Mouse (Mus musculus) kidney, embryonic 15.5 days (tissue): Measurements from ENCODE around the gene Slc22a12. TPM values are rescaled to one million over a fixed set of nuclear protein-coding genes. Genes with fewer than 3 reads are reported as not detected.

ENCODE experiments used
- ATAC-seq: fragments of 200-750 bp; cut with Nextera tagmentation; replicated peaks from 2 replicates; pipeline ENCODE4 v1.8.0; 2017; ENCODE audit warnings: moderate TSS enrichment; ENCODE audit not compliant: low FRiP score
- H3K27ac ChIP-seq: fragments of 300-500 bp; sonication (generic); 2 replicates; pipeline ENCODE4 v1.5.1; 2015; ENCODE audit warnings: mild to moderate bottlenecking, inconsistent platforms
- H3K27me3 ChIP-seq: fragments of 300-500 bp; sonication (generic); 2 replicates; pipeline ENCODE4 v1.6.1; 2015; ENCODE audit warnings: inconsistent platforms
- H3K36me3 ChIP-seq: fragments of 300-500 bp; sonication (generic); 2 replicates; pipeline ENCODE4 v1.6.1; 2015; ENCODE audit warnings: inconsistent platforms
- H3K4me1 ChIP-seq: fragments of 300-500 bp; sonication (generic); 2 replicates; pipeline ENCODE4 v1.6.1; 2015; ENCODE audit warnings: inconsistent platforms
- H3K4me2 ChIP-seq: fragments of 300-500 bp; sonication (generic); 2 replicates; pipeline ENCODE4 v1.6.1; 2015; ENCODE audit warnings: moderate library complexity, mild to moderate bottlenecking, inconsistent platforms
- H3K4me3 ChIP-seq: fragments of 300-500 bp; sonication (generic); replicated peaks from 2 replicates; pipeline ENCODE4 v1.5.1; 2015; ENCODE audit warnings: mild to moderate bottlenecking, inconsistent platforms
- H3K9ac ChIP-seq: fragments of 300-500 bp; sonication (generic); 2 replicates; pipeline ENCODE4 v1.6.1; 2015; ENCODE audit warnings: mild to moderate bottlenecking, inconsistent platforms
- H3K9me3 ChIP-seq: fragments of 300-500 bp; sonication (generic); replicated peaks from 2 replicates; pipeline ENCODE4 v1.6.1; 2016; ENCODE audit warnings: inconsistent platforms
- WGBS: fragments of 180-500 bp; shearing (Covaris S2); methylation state at CpG from one replicate; pipeline ENCODE4 v1.1.7; 2015; ENCODE audit warnings: mixed read lengths; 5-methylcytosine and 5-hydroxymethylcytosine counted together
- polyA plus RNA-seq: library from polyadenylated mRNA; unstranded; fragments of >200 nt; fragmentation: Nextera tagmentation; extraction: Ambion mirVana; gene quantifications from 2 replicates; pipeline ENCODE4 v1.2.1, GENCODE M21; 2015

The Slc22a12 gene
- polyA plus RNA-seq, 1 experiment from 2014 or later = 16.3 TPM

DNA sequence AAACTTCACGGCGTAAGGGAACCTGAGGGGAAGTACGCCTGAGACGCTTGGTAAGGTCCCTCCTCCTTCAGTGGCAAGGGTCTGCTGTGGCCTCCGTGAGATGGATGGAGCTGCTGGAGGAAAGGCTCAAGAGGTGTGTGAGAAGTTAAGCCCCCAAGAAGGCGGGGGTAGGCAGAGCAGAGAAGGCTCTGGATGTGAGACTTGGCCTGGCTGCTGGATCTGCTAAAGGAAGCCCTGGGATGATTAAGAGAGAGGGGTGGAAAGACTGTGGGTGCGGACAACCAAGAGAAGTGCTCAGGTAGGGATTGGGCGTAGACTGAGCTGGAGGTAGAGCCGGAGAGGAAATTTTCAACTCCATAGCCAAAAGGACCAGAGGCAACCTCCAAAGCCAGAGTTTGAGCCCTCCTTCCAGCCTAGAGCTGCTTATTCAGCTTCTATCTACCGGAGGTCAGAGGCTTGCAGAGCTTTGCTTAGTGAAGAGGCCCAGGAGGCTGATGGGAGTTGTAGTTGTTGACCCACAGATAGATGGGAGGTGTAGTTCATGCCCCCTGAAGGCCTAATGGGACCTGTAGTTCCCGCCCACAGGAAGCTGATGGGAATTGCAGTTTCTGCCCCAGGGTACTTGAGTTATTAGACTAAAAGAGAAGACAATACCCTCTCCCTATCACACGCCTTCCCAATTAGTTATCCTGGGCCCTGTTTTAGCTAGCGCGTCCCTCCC is 13.4 kb downstream of the Slc22a12 start:
- Histone ChIP-seq H3K4me3 (no peak overlapping the region), H3K36me3 (no peaks in the 10 kb centered on the region), H3K9me3 (no peaks in the 10 kb centered on the region), H3K4me1 (peaks cover 71% of the 10 kb centered on the region), H3K27me3 (peaks cover 39% of the 10 kb centered on the region), H3K4me2 (peak overlapping the region; percentile 47), H3K9ac (no peak overlapping the region), H3K27ac (peak overlapping the region; percentile 56)
- WGBS = 50% methylated on average over 14 of the region's 14 CpGs
- ATAC-seq = peak; percentile 22; the same call in 1 of the 2 replicates

DNA sequence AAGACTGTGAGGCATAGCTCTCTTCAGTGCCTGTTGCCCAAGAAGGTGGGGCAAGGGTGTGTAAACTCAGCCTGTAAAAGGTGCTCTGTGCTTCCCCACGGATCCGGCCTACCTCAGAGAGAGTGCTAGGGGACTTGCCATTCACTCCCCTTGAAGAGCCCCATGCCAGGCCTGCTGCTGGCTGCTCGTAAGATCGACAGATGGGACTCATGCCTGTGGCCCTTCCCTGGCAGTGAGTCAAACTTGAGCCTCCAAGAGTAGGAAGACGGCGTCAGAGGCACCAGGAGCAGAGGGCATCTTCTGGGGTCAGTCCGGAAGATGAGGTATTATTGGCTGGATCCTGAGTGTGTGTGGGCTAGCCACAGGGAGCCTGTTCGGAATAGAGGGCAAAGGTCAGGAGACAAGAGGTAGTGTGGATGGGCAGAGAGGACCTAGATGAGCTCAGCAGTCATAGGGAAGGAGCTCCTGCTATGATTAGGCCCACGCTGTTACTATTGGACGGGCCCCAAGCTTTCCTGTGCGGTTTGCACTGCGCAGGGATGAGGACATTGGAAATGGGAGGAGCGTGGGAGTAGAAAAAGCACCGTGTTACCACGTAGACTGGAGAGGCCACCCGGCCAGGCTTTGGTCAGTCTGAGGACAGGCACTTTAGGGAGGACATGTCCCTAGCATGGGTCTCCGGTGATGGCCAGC is 14.8 kb downstream of the Slc22a12 start:
- H3K9me3 ChIP-seq = no peaks in the 10 kb centered on the region
- H3K4me2 ChIP-seq = no peak overlapping the region; the same call in 1 of the 2 replicates
- 64% methylated on average over 17 of the region's 17 CpGs for WGBS
- no peaks in the 10 kb centered on the region for H3K36me3 ChIP-seq
- H3K9ac ChIP-seq = no peak overlapping the region
- peak overlapping the region; percentile 46 for H3K27ac ChIP-seq
- H3K4me3 ChIP-seq = no peak overlapping the region
- no peak for ATAC-seq
- peaks cover 70% of the 10 kb centered on the region for H3K4me1 ChIP-seq
- peaks cover 24% of the 10 kb centered on the region for H3K27me3 ChIP-seq

DNA sequence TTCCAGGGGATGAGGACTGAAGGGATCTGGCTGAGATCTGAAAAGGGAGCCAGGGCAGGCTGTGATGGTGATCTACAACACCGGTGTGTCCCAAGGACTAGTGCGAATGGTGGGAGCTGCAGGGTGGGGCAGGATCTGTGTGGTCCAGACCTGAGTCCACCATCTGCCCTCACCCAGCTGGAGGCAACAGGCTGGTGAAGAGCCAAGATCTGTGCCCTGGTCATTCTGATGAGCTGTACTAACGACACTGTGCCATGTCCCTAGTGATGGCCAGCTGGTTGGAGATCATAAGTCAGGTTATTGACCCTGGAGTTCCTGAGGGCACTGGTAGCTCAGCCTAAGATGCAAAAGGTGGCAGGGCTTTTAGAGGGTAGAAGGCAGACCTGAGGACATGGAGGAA is 15.4 kb downstream of the Slc22a12 start:
- H3K4me2 ChIP-seq = no peak overlapping the region
- no peaks in the 10 kb centered on the region for H3K9me3 ChIP-seq
- H3K27me3 ChIP-seq = peaks cover 19% of the 10 kb centered on the region
- peak overlapping the region; percentile 46; the same call in 1 of the 2 replicates for H3K27ac ChIP-seq
- H3K36me3 ChIP-seq = no peaks in the 10 kb centered on the region
- no peak overlapping the region for H3K9ac ChIP-seq
- no peak overlapping the region for H3K4me3 ChIP-seq
- peaks cover 64% of the 10 kb centered on the region for H3K4me1 ChIP-seq
- no peak for ATAC-seq
- 75% methylated on average over 3 of the region's 3 CpGs for WGBS

DNA sequence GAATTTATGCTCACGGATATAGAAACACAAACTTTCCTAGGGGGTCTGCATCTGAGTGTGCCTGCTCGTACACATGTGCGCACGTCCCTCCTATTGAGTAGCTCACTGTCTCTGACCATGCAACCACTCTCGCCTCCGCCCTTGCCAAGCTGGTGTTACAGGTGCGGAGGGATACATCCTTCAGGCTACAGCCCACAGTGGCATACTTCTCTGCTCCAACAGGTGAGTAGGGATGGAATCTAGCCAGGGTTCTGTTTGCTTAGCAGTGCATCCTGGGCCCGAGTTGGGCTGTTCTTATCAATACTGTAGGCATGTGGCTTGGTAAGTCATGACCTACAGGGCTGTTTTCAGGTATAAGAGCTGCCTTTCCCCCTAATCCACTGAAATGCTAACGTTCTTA is 16.8 kb downstream of the Slc22a12 start:
- H3K4me1 ChIP-seq = peaks cover 50% of the 10 kb centered on the region
- no peak overlapping the region for H3K27ac ChIP-seq
- H3K9me3 ChIP-seq = no peaks in the 10 kb centered on the region
- H3K27me3 ChIP-seq = peaks cover 4% of the 10 kb centered on the region; the same call in 1 of the 2 replicates
- H3K36me3 ChIP-seq = no peaks in the 10 kb centered on the region
- 89% methylated on average over 9 of the region's 9 CpGs for WGBS
- no peak overlapping the region for H3K9ac ChIP-seq
- no peak overlapping the region for H3K4me3 ChIP-seq
- H3K4me2 ChIP-seq = no peak overlapping the region
- ATAC-seq = no peak

DNA sequence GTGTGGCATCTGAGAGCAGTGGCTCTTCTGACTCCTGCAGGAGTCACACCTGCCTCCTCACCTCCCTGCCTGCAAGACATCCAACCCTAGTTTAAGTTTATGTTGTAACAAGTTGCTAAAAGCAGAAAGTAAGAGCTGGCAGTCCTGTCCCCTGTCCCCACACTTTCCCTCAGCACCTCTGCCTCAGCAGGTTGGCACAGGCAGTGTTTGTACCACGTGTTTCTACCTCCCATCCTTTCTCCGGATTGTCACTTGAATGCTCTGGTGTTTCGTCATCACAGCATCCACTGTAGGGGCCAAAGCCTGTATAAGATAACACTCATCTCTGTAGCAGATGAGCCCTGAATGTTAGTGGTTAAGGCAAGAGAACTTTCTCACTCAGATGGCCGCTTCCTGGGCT is 17.8 kb downstream of the Slc22a12 start:
- Histone ChIP-seq H3K27me3 (0 out of 2 replicates have a peak, but pooled peaks cover 1% of the 10 kb centered on the region), H3K27ac (no peak overlapping the region), H3K4me1 (peaks cover 42% of the 10 kb centered on the region), H3K36me3 (no peaks in the 10 kb centered on the region), H3K9me3 (no peaks in the 10 kb centered on the region), H3K4me2 (no peak overlapping the region), H3K9ac (no peak overlapping the region), H3K4me3 (no peak overlapping the region)
- no peak for ATAC-seq
- whole genome bisulfite sequencing = 75% methylated on average over 4 of the region's 4 CpGs

DNA sequence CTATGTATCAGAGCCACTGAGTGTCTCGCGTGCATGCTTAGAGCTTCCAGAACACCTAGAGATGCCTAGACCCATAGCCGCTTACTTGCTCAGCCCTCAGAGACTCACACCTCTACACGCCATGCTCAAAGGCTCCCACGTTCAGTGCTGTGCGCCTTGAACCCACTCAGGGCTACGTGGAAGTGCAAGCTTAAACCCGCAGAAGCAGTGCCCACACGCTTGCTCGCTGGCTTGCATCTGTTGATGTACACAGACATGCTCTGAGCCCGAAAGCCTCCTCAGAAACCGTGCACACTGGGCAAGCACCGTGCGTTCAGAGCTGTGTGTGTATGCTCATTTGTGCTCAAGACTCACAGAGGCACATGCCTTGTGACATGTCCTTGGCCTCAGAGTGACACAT is 20.5 kb downstream of the Slc22a12 start:
- Histone ChIP-seq H3K9ac (no peak overlapping the region), H3K27me3 (no peaks in the 10 kb centered on the region), H3K4me2 (no peak overlapping the region), H3K4me1 (peaks cover 26% of the 10 kb centered on the region), H3K4me3 (no peak overlapping the region), H3K9me3 (no peaks in the 10 kb centered on the region), H3K27ac (no peak overlapping the region), H3K36me3 (no peaks in the 10 kb centered on the region)
- 88% methylated on average over 14 of the region's 14 CpGs for WGBS
- ATAC-seq = no peak

DNA sequence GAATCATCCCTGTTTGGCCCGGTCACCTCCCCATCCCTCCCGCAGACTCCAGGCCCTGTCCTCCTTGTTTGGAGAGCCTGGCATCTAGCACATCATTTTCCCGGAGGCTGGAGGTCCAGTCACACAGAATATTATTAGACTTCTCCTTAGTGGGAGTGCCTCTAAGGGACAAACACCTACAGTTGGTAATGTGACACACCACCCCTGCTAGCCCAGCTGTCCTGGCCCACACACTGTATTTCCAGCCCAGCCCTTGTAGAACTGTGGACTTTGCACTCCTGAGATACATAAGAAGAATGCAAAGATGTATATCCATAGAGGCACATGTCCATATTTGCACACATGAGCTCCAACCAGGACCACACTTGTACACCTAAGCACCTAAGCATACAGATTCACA is 21.2 kb downstream of the Slc22a12 start:
- no peaks in the 10 kb centered on the region for H3K27me3 ChIP-seq
- H3K4me1 ChIP-seq = peaks cover 26% of the 10 kb centered on the region
- no peaks in the 10 kb centered on the region for H3K36me3 ChIP-seq
- no peaks in the 10 kb centered on the region for H3K9me3 ChIP-seq
- ATAC-seq = no peak
- H3K4me3 ChIP-seq = no peak overlapping the region
- H3K9ac ChIP-seq = no peak overlapping the region
- 54% methylated on average over 3 of the region's 3 CpGs for WGBS
- no peak overlapping the region for H3K4me2 ChIP-seq
- H3K27ac ChIP-seq = no peak overlapping the region

DNA sequence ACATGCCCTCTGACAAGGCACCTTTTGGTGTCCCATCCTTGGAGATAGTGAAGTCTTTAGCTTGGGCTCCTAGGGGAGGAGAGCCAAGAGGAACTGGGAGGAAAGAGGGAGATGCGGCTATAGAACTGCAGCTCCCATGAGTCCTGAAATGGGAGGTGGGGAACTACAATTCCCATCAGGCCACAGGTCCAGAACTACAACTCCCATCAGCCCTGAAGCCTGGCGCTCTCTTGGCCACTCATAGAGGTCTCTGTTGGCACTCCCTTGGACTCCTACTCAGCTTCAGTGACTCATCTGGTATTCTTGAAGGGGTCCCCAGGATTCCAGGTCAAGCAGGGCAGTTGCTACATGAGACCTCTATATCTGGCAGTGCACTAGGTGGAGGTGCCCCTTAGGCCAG is 23.3 kb downstream of the Slc22a12 start:
- Histone ChIP-seq H3K4me3 (no peak overlapping the region), H3K4me1 (peaks cover 20% of the 10 kb centered on the region), H3K27ac (no peak overlapping the region), H3K36me3 (no peaks in the 10 kb centered on the region), H3K9me3 (no peaks in the 10 kb centered on the region), H3K4me2 (no peak overlapping the region), H3K9ac (no peak overlapping the region), H3K27me3 (peaks cover 5% of the 10 kb centered on the region)
- WGBS = 68% methylated on average over 2 of the region's 2 CpGs
- ATAC-seq = no peak; the same call in 1 of the 2 replicates

DNA sequence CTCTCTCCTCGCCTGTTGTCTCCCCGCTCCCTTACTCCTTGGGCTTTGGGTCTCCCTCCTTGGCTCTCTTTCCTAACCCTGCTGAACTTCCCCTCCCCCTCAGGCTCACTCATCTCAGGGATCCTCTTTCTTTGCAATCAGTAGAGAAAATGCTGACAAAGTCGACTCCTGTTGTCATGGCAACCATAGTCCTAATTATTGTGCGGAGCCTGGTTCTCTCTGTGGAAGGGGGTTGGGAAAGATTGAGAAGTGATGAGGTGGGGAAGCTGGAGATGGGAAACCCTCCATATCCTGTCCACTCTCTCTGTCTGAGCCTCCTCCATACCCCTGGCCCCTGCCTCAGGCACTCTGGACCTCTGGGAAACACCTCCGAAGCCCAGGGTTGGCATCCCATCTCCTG is 24.2 kb downstream of the Slc22a12 start:
- no peak overlapping the region for H3K4me3 ChIP-seq
- H3K27me3 ChIP-seq = peaks cover 13% of the 10 kb centered on the region
- no peak overlapping the region for H3K4me2 ChIP-seq
- no peak overlapping the region for H3K9ac ChIP-seq
- 54% methylated on average over 5 of the region's 5 CpGs for WGBS
- peaks cover 20% of the 10 kb centered on the region for H3K4me1 ChIP-seq
- no peaks in the 10 kb centered on the region for H3K9me3 ChIP-seq
- H3K27ac ChIP-seq = no peak overlapping the region
- no peaks in the 10 kb centered on the region for H3K36me3 ChIP-seq
- no peak for ATAC-seq

DNA sequence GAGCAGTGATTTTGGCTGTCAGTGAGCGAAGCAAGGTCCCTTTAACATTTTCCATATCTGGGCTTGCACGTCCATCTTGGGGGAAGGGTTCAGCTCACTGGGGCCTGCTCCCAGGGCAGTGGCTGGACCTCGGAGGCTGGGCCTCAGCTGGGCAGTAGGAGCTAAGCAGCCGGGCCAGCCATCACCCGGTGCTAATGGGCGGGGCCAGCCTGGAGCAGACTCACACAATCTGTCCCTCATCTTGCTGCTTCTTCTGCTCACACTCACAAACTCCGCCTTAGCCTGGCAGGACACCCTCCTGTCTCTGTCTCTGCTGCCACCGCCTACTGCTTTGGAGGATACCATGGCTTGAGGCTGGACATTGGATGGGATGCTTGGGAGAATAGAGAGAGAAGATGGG is 26.7 kb downstream of the Slc22a12 start:
- Histone ChIP-seq H3K9ac (no peak overlapping the region), H3K4me3 (no peak overlapping the region), H3K9me3 (no peaks in the 10 kb centered on the region), H3K4me1 (peaks cover 30% of the 10 kb centered on the region), H3K4me2 (no peak overlapping the region), H3K27ac (no peak overlapping the region), H3K36me3 (no peaks in the 10 kb centered on the region), H3K27me3 (peaks cover 37% of the 10 kb centered on the region)
- WGBS = 63% methylated on average over 8 of the region's 8 CpGs
- ATAC-seq = no peak

DNA sequence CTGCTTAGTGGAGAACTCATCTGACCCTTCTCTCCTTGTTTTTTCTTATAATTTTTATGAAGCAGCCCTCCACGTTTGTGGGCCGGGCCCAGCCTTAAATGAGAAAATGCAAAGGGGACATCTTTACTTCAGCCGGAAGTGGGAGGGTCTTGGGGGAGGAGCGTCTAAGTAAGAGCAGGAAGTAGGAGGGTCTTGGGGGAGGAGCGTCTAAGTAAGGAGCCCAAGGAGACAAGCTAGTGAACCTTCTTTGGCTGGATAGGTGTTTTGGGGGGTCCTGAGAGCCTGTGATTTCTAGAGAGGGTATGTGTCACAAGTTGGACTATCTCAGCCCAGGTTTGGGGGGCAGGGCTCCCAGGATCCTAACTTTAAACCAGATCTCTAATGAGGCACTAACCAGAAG is 27.4 kb downstream of the Slc22a12 start:
- WGBS = 65% methylated on average over 5 of the region's 5 CpGs
- peaks cover 30% of the 10 kb centered on the region for H3K4me1 ChIP-seq
- H3K9me3 ChIP-seq = no peaks in the 10 kb centered on the region
- no peak overlapping the region for H3K4me3 ChIP-seq
- H3K27ac ChIP-seq = no peak overlapping the region
- ATAC-seq = no peak
- no peak overlapping the region for H3K4me2 ChIP-seq
- no peak overlapping the region for H3K9ac ChIP-seq
- peaks cover 42% of the 10 kb centered on the region for H3K27me3 ChIP-seq
- no peaks in the 10 kb centered on the region for H3K36me3 ChIP-seq

DNA sequence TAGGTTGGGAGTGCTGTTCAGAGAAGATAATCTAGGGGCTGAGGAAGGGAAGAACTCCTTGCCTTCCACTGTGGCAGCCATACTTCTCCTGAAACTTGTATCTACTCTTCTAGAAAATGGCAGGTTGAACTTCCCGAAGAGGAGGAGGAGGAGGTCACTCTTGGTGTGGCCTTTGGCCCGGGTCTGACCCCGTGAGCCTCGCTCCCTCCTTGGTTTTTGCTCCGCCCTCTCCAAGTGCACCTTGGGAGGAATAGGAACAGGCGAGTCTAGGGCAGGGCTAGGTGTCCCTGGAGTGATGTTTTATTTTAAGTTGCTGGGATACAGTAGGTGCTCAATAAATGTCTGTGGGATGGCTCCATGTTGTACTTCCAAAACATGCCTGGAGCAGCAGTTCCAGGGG is 27.9 kb downstream of the Slc22a12 start:
- Histone ChIP-seq H3K27me3 (peaks cover 46% of the 10 kb centered on the region), H3K4me2 (no peak overlapping the region), H3K9ac (no peak overlapping the region), H3K36me3 (no peaks in the 10 kb centered on the region), H3K27ac (no peak overlapping the region), H3K4me1 (peaks cover 30% of the 10 kb centered on the region), H3K9me3 (no peaks in the 10 kb centered on the region), H3K4me3 (no peak overlapping the region)
- 50% methylated on average over 6 of the region's 6 CpGs for WGBS
- ATAC-seq = no peak
